Mouse (Mus musculus) testis, adult 2 months (tissue): Measurements from ENCODE around the gene Soga1. TPM values are rescaled to one million over a fixed set of nuclear protein-coding genes. Genes with fewer than 3 reads are reported as not detected.

Experiments used
- H3K27ac ChIP-seq: fragments of 200-500 bp; 2 replicates; pipeline ENCODE4 v1.5.1; 2012; ENCODE audit warnings: low read depth, low read length; ENCODE audit not compliant: control insufficient read depth, insufficient read depth
- H3K27me3 ChIP-seq: fragments of 200-500 bp; 2 replicates; pipeline ENCODE4 v1.6.1; 2012; ENCODE audit warnings: mild to moderate bottlenecking, low read length, moderate library complexity; ENCODE audit not compliant: control insufficient read depth, insufficient read depth
- H3K36me3 ChIP-seq: fragments of 200-500 bp; 2 replicates; pipeline ENCODE4 v1.6.1; 2012; ENCODE audit warnings: mild to moderate bottlenecking, low read length; ENCODE audit not compliant: control insufficient read depth, insufficient read depth
- H3K4me1 ChIP-seq: fragments of 200-500 bp; 2 replicates; pipeline ENCODE4 v1.6.1; 2012; ENCODE audit warnings: low read length; ENCODE audit not compliant: control insufficient read depth, insufficient read depth
- H3K4me3 ChIP-seq: fragments of 200-500 bp; 2 replicates; pipeline ENCODE4 v1.5.1; 2012; ENCODE audit warnings: low read depth, mild to moderate bottlenecking, low read length, moderate library complexity, mixed read lengths; ENCODE audit not compliant: control insufficient read depth
- CTCF ChIP-seq: fragments of 200-500 bp; IDR thresholded peaks from 2 replicates; pipeline ENCODE4 v1.5.1; 2012; ENCODE audit warnings: low read depth, mild to moderate bottlenecking, inconsistent platforms, low read length, moderate library complexity; ENCODE audit not compliant: control insufficient read depth, insufficient read depth, insufficient replicate concordance
- POLR2A ChIP-seq: fragments of 200-500 bp; IDR thresholded peaks from 2 replicates; pipeline ENCODE4 v1.6.1; 2012; ENCODE audit warnings: low read depth, mild to moderate bottlenecking, inconsistent platforms, low read length, moderate library complexity; ENCODE audit not compliant: control insufficient read depth
- polyA plus RNA-seq: library from polyadenylated mRNA; depleted of rRNA; stranded (reverse); fragments of >200 nt; gene quantifications from 2 replicates; pipeline ENCODE4 v1.2.3, GENCODE M21; 2012

Soga1 gene
- polyA plus RNA-seq, 1 experiment, result 4.5 TPM

- TF ChIP-seq CTCF, result no peak
- TF ChIP-seq POLR2A, result no peak
- H3K4me1 ChIP-seq, result peaks cover 5% of the 10 kb centered on the region
- H3K27me3 ChIP-seq, result no peaks in the 10 kb centered on the region
- H3K27ac ChIP-seq, result no peak overlapping the region
- H3K4me3 ChIP-seq, result no peak overlapping the region
- H3K36me3 ChIP-seq, result peaks cover 3% of the 10 kb centered on the region
These were observed 76.7 kb downstream of the Soga1 start for GRCm38 (mm10) chr2:157002321-157002720.

- Histone ChIP-seq H3K36me3 (peaks cover 1% of the 10 kb centered on the region), H3K27me3 (no peaks in the 10 kb centered on the region), H3K27ac (no peak overlapping the region), H3K4me1 (no peaks in the 10 kb centered on the region), H3K4me3 (no peak overlapping the region)
- no peak for TF ChIP-seq CTCF
- no peak for TF ChIP-seq POLR2A
These were observed 80.8 kb downstream of the Soga1 start for GRCm38 (mm10) chr2:156998263-156998662.

- Histone ChIP-seq H3K27me3 (no peaks in the 10 kb centered on the region), H3K27ac (no peak overlapping the region), H3K4me1 (no peaks in the 10 kb centered on the region; the same call in 1 of the 2 replicates), H3K4me3 (no peak overlapping the region), H3K36me3 (peaks cover 1% of the 10 kb centered on the region)
- TF ChIP-seq CTCF, result peak; percentile 24; the same call in 1 of the 2 replicates
- no peak for TF ChIP-seq POLR2A
These were observed 82.5 kb downstream of the Soga1 start for GRCm38 (mm10) chr2:156996576-156996975.

- no peaks in the 10 kb centered on the region; the same call in 1 of the 2 replicates for H3K36me3 ChIP-seq
- H3K4me3 ChIP-seq, result peak within 1 kb of the TSS; percentile 94
- peaks cover 7% of the 10 kb centered on the region for H3K4me1 ChIP-seq
- TF ChIP-seq CTCF (peak; percentile 24; the same call in 1 of the 2 replicates), POLR2A (peak; percentile 80)
- H3K27ac ChIP-seq, result peak within 1 kb of the TSS; percentile 88
- no peaks in the 10 kb centered on the region for H3K27me3 ChIP-seq
These were observed 87.4 kb downstream of the Soga1 start, which contains the start of gene Ndrg3 for GRCm38 (mm10) chr2:156991470-156992319. Gene Ndrg3 (minus strand): TSS chr2:156992056.

GRCm38 (mm10) chr2:156990727-156991431 lies 88.2 kb downstream of the Soga1 start:
- Histone ChIP-seq H3K27me3 (no peaks in the 10 kb centered on the region), H3K36me3 (no peaks in the 10 kb centered on the region), H3K4me3 (peak overlapping the region; percentile 94), H3K4me1 (peaks cover 7% of the 10 kb centered on the region), H3K27ac (peak overlapping the region; percentile 88)
- TF ChIP-seq POLR2A, result no peak
- TF ChIP-seq CTCF, result no peak

GRCm38 (mm10) chr2:156987316-156987715 lies 91.7 kb downstream of the Soga1 start:
- TF ChIP-seq CTCF (no peak), POLR2A (no peak)
- peaks cover 7% of the 10 kb centered on the region for H3K4me1 ChIP-seq
- no peak overlapping the region for H3K27ac ChIP-seq
- no peaks in the 10 kb centered on the region for H3K36me3 ChIP-seq
- no peaks in the 10 kb centered on the region for H3K27me3 ChIP-seq
- H3K4me3 ChIP-seq, result no peak overlapping the region

GRCm38 (mm10) chr2:156982864-156983263 lies 96.2 kb downstream of the Soga1 start:
- H3K27me3 ChIP-seq, result no peaks in the 10 kb centered on the region
- no peak overlapping the region for H3K4me3 ChIP-seq
- H3K27ac ChIP-seq, result peak overlapping the region; percentile 36; the same call in 1 of the 2 replicates
- TF ChIP-seq CTCF, result no peak
- TF ChIP-seq POLR2A, result no peak
- H3K36me3 ChIP-seq, result no peaks in the 10 kb centered on the region
- H3K4me1 ChIP-seq, result no peaks in the 10 kb centered on the region

GRCm38 (mm10) chr2:156981291-156981690 lies 97.8 kb downstream of the Soga1 start:
- Histone ChIP-seq H3K4me3 (no peak overlapping the region), H3K27me3 (no peaks in the 10 kb centered on the region), H3K27ac (no peak overlapping the region), H3K36me3 (no peaks in the 10 kb centered on the region), H3K4me1 (no peaks in the 10 kb centered on the region)
- TF ChIP-seq CTCF, result no peak
- no peak for TF ChIP-seq POLR2A
